Mouse (Mus musculus) embryo, embryonic 11 days (tissue): ENCODE results near the gene Galnt18.

Source experiments
- DNase-seq: peaks from one replicate; pipeline ENCODE4 v3.0.0-alpha.2; 2015

The Galnt18 gene

DNA sequence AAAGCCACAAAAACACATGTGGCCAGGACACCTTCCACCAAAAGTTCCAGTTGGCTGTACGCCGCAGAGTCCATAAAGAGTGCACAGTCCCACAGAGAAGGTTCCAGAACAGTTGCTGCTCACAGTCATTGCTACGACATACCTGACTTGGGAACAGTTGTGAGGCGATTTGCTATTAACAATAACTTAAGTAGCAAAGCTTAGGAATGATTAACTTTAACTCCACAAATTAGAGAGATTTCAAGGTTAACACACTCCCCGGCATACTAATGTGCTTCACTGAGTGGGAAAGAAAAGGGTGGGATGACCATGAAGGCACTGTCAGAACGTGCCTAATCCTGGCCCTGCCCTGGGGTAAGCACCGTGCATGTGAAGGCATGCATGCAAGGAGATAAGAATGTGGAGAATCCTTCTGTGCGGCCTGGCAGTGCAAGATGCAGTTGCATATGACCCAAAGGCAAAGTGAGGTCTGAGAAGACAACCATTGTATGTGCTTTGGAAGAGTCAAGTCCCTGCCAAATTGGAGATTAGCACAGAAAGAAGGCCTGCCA, 8.5 kb downstream of the Galnt18 start:
- no peak for DNase-seq

DNA sequence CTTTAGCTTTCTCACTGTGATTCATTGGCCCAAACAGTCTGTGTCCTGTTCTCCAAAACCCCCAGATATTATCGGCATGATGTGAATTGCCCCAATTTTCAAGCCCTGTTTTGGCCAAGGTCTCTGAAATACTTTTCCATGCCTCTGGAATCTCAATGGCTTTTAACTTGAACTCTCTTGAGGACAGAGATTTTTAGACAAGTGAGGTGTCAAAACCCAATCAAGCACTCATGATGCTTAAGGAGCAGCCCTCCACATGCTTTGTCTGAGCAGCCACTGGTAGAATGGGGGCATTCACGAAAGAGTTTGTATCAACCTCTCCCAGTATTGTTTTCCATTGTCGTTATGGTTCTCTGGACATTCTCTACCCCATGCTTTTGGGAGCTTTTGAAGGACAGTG, 9.2 kb downstream of the Galnt18 start:
- no peak for DNase-seq

DNA sequence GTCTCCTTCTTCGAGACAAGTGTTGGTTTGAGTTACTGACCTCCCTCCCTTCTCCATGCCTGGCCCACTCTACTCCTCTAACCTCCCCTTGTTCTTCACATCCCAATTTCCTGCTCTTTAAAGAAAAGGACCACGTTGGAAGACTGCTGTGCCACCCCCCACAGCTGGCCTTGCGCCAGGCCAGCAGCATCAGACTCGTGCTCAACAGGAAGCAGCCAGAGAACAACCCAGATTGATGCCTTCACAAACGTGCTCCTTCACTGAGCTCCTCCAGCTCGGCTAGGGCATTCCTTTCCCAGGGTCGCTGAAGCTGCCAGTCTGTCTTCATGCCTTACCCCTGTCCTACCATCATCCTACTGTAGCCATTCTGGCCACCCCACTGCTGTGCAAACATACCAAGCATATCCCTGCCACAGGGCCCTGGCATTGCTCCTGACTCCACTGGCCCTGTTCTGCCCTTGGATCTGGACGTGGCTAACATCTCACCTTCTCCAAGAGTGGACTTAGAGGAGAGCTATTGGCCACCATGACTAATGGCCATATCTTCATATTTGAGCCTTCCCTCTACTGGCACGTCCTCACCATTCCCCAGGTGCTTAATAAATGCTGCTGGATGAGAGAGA, 13.5 kb downstream of the Galnt18 start:
- no peak for DNase-seq

DNA sequence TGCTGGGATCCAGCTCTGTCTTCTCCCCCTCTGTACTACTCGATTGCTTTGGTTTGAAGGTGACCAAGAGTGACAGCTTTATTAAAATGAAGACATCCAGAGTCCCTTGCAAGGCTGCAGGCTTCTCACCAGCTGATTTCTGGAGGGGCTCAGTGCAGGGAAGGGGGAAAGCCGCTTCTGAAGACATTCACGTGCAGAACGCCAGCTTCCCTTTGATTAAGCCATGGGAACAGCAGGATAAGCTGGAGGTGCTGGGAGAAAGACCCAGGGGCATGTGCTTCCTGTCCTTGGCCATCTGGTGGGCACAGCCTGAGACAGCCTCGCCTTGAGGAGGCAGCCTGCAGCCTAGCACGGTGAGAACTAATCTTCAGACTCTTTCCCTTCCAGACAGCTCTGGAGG, 17.0 kb downstream of the Galnt18 start:
- no peak for DNase-seq

DNA sequence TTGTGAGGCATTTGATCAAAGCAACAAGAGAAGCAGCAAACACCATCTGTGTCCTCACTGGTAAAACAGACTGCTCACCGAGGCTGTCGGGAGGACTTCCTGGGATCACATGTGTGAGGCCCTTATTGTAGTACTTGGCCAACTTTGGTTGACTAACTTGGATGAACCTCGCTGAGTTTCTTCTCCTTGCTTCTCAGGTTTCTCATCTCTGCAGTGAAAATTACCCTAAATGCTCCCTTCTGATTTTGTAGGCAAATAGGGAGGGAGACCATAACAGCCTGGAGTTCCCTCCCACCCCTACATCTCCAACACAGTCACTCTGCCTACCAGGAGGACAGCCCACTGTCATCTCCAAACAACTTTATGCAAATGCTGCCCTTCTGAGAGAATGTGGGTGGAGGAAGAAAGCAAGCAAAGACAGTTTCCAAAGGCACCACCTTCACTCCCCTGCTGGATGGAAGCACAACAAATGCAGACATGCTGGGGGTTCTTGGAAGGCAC, 31.2 kb downstream of the Galnt18 start:
- DNase-seq: no peak

DNA sequence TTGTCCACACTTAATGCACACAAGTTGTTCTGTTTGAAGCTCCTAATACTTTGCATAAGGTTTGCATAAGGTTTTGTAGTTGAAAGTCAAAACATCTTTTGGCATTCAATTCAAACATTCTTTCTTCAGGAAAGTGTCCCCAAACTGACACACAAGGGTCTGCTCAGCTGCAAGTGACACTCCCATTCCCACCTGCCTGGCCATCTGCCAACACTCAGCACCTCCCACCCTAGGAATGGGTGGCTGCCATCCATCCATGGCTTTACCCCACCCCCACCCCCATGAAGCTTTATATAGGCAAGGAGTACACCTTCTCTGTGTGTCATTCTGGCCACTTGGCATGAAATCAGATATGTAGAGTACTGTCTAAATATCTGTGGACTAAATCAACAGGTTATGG, 35.0 kb downstream of the Galnt18 start:
- no peak for DNase-seq

DNA sequence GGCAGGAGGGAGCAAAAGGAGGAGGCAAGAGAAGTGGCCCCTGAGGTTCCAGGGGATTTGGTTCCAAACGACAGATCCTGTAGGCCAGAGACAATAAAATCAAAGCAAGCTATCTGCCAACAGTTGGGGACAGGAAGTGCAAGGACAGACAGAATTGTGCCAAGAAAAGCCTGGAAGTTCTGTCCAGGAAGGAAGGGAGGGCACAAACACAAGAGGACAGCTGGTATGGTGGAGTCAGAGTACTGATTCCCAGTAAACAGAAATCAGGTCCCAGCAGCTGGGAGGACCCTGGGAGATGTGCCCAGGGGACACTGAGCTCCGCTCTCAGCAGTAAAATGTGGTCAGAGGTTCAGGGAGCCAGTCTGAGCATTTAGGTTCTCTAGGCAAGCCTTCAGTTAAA, 38.2 kb downstream of the Galnt18 start:
- DNase-seq: no peak

DNA sequence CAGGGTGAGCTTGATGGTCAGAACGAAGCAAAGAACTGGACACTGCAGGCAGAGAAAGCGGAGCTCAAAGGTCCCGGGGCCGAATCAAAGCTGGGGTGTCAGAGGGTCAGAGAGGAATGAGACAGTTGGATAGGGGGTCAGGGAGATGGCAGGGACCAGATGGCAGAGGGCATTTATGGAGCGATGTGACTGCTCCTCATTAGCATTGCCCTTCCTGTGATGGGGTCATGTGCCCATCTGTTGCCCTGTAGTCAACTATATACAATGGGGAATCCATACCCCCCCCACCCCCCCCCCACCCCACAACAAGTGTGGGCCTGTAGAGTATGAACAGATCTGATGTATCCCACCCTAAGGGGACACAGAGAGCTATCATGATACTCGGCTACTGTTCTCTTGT, 39.7 kb downstream of the Galnt18 start:
- peak; percentile 27 for DNase-seq

DNA sequence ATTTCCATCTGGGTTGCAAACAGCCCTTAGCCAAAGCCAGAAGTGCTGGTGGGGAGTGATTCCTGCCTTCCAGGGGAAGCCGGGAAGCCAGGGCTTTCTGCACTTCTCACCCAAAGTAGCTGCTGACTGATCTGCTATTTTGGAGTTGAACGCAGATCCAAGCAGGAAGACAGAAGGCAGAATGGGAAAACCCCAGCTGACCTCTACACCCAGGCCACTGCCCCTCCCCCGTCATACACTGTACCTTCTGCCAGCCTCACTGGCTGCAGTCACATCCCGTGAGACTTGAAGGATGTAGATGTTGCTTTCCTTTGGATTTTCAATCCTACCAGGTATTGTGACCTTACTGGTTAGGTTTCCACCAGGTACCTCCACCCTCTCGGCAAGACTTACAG, 40.4 kb downstream of the Galnt18 start:
- peak; percentile 47 for DNase-seq

DNA sequence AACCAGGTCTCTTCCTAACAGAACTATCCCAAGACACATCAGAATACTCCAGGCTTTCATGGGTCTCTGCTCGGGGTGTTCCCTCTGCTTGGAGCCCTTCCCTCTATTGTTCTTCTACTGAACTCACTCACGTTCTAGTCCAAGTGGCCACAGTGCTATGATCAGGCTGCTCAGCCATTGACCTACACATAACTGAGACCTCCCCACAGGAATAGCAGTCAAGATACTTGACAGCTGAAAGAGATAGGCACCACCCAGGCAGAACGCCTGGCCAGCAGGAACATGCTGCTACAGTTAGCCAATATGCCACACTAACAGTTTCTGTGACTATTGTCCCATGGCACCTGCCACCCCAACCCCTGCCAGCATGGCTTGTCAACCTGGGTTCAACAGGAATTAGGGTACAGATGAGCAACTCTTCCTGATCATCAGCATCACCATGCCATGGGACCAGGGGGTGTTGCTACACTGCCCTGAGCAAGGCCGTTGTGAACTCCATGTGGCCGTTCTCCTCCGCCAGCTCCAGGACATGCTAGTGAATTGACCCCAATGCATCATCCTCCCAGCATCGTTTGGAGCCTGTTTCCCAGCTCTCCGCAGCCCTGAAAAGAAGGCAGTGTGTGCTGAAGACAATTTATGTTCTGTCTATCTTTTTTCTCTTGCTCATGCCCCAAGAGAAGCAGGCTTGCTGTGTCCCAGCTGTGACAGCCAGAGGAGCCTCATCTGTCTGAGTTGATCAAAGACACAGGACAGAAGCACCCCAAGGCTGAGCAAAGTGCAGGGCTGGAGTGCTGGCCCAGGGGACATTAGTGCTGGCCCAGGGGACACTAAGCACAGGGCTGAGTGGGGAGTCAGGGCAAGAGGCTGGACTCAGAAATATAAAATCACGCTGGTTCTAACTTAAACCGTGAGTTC, 41.1 kb downstream of the Galnt18 start:
- DNase-seq: peak; percentile 16

DNA sequence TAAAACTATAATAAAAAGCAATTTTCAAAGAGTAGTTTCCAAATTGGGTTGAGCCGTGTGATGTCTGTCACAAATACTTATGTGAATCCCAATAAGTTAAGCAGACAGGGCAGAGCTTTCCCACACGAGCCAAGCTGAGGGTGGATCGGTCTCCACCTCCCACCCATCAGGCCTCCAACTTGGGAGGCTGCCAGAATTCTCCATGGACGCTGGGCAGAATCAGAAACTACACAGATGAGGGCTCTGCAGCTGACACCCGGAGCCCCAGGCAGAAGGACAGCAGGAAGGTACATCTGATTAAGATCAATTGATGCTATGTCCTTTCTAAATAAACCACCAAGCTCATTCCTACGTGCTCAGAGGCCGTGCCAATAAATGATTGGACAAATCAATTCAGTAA, 42.4 kb downstream of the Galnt18 start:
- no peak for DNase-seq

DNA sequence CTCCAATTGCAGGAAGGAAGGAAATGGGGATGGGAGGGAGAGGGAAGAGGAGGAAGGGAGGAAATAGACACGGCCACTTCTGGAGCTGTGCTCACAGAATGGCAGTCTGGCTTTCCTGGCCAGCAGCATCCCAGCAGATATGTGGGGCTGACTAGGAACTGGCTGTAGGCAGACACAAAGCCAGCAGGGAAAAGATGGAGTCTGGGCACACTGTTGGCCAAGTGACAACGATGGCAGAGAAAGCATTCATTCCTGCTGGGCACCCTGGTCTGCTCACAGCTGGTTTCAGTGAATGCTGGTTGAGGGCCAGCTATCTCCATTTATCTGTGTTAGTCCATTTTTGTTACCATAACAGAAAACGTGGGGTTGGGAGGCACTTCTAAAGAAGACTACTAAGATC, 43.4 kb downstream of the Galnt18 start:
- no peak for DNase-seq

DNA sequence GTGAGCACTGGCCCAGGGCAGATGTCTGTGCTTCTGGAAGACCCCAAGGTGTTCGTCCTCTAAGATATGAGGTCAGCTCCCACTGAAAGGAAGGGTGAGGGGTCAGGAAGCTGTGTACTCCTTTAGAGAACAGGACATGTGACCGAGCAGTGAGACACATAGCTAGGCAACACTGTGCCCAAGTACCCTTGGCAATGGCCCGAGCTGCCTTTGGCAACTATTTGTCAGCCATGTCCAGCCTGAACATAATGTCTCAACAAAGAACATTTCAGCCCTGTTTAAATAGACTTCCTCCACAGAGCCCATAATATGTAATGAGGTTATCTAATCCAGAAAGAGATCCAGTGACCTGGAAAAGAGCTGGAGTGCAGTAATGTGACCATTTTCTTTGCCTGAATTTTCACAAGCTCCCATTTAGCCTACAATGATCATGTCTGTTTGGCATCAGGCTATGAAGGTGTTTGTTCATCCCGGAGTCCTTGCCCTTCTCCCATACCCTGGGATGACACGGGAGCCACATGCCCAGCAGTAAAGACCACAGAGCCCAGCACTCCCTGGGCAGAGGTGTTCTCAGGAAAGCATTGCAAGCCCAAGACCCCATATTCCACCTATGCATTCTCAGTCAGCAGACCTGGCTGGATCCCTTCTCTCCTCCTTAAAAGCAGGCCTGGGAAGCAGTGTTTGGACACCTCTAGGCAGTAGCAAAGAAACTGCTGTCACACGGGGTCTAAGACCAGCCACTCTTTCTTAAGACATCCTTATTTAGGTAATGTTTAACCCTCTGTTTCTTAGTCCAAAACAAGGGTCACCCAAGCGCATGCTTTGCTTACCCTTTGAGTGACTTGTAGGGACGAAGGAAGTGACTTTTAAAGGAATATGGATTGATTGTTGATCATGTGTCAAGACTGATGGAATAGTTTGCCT, 49.2 kb downstream of the Galnt18 start:
- DNase-seq: no peak

DNA sequence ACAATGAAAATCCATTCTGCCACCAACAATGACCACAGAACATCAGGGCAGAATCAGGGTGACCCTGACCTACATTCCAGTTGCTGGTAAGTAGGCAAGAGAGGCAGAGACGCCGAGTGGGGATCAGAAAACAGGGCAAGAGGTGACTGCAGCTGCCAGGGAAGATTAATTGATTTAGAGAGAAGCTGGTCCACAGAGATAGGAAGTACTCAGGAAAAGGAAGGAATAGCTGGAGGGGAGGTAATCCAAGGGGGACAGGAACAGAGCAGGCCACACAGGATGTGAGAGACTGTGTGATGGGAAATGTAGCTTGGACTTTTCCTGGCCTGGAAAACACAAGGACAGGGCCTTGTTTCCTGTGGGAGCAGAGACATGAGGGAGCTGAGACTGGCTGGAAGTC, 52.8 kb downstream of the Galnt18 start:
- DNase-seq: no peak

DNA sequence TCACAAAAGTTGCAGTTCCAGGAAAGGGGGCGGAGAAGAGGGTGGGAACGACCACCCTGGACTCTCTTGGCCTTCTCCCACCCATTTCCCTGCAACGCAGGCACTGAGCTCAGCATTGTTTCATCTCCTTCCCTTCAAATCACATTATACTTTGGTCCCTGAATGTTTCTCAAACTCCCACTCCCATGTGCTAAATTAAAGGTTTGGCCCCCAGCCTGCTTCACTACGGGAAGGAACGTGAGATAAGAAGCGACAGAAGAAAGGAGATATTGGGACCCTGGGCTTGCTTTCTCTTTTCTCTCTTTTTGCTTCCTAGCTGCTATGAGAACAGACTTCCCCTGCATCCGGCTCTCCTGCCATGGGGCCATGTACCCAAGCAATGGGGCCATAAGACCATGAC, 55.0 kb downstream of the Galnt18 start:
- no peak for DNase-seq

DNA sequence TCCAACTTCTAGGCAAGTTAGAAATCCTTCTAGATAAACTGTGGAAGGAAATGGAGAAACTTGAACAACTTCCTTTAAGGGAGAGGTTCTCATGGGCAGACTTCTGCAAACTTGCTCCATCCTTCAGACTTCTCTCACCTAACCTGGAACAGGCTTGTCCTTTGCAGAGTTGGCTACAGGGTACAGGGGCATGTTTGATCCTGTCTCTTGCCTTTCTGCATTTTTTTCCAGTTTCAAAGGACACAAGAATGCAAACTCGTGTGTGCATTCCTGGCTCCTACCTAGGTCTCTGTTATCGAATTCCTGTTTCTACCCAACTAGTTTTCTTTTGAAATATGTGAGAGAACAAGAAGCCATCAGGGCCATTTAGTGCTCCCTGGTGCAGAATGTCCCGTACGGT, 55.8 kb downstream of the Galnt18 start:
- DNase-seq: no peak

DNA sequence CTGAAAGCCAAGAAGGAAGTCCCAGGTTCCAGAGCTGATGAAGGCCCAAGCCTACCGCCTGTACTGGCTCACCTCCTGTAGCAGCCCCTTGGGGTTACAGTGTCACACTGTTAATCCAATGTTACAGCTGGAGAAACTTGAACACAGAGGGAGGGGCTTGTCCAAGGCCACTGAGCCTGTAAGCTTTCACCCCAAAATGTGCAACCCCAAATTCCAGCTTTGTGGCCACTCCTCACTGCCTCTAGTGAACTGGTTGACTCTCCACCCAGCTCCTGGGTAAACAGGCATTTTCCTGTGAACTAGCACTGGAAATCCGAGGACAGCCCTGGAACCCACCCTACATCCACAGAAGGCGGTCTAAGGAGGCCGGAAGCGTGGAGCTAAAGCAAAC, 58.5 kb downstream of the Galnt18 start:
- no peak for DNase-seq

DNA sequence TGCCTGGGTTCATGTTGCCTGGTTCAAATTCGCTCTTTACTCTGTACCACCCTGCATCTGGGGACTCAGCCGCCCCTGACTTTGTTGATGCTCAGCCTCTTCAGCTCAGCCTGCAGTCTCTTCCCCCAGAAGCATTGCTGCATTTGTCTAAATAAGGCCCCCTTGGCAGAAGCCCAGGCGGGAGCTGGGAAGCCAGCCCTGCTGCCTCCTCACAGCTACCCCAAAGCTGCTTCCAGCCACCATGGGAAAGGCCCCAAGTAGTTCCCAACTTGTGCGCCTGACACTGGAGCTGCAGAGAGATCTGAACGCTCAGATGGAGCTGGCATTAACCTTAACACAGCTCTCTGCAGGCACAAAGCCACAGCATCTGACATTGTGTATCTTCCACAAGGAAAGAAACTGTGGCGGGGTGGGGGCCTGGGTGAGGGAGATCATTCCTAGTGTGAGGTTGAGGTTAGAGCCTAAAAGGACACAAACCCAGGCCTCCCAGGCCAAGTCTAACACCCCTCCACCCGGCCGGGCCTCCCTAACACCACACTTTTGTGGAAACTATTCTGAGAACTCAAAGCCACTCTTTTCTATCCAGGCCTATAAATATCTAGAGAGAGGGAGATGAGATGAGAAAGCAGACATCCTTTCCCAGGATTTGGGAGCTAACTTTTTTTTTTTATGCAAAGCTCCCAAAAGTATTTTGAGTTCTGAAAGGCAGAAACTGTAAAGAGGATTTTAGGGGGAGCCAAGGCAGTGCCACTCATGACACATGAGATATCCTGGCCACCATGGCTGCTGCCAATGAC, 59.1 kb downstream of the Galnt18 start:
- DNase-seq: no peak

DNA sequence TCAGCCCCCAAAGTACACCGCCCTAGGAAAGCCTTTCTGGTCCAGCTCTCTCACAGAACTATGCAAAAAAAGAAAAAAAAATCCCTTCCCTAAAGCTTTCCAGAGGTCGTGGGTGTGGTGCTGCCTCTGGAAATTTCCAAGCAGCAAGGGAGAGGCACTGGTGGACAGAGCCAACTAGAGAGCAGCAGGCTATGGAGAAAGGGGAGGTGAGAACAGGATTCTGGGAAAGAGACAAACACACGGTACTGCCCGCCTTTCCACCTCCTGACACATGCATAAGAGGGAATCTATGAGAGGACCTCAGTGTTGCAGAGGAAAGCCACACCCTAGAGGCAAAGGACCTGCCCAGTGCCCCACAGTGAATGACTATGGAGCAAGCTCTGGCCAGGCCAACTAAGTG, 60.9 kb downstream of the Galnt18 start:
- no peak for DNase-seq

DNA sequence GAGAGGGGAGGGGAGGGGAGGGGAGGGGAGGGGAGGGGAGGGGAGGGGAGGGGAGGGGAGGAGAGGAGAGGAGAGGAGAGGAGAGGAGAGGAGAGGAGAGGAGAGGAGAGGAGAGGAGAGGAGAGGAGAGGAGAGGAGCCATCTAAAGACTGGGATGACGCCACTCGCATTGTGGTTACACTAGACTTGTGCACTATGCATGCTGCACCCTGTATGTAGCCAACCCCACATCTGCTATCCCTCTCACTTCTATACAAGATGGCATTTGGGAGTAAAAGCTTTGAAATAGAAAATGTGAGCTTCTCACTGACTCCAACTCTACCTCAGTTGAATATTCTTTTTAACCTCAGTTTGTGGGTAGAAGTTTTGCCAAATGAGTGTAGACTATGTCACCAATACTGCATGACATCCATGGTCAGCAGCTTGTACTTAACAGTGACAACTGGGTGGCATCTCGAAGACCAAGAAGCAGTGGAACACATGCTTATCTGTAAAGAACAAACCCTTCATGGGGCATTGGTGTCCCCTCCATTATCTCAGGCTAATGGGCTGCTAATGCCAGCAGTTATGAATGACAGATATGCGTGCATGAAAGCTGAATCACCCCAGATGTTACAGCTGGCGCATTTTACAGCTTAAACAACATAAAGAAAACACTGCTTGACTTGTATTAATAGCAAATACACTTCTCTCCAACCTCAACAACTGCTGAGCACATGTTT, 65.0 kb downstream of the Galnt18 start:
- DNase-seq: no peak

DNA sequence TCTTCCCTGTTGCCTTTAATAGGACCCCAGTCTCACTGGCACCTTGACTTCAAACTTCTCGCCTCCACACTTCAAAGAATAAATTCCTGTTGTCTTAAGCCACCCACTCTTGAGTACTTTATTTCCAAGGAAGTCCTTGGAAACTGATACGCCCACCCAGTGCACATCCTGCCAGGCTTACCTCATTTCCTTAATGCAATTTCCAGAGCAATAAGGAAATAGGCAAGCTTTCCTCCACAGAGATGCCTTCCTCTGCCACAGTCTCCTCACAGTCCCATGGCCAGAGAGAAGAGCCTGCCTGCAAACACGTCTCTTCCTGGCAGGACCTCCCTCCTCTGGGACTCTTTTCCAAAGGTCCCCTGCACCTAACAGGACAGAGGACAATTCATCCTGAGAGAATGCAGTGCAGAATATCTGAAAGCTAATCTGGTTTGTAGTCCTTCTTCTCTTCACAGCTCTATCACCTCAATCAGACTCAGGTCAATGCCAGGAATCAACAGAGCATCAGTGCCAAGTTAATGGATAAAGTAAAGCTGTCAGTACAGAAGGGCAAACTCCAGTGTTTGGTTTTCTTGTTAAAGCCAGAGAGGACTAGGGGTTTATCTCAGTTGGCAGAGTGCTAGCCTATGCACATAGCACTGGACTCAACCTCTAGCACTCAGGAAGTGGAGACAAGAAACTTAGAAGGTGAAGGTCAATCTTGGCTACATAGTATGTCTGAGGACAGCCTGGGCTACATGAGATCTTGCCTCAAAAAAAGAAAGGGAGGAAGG, 65.8 kb downstream of the Galnt18 start:
- DNase-seq: no peak
